Mouse (Mus musculus) heart, adult 9 months (tissue): ENCODE data around the gene Svs5.
"Not testable (repeated sequence)": the region's sequence is repeated elsewhere in the genome, so short reads cannot be mapped to it uniquely, and the experiment has no call there.

Experiments
- DNase-seq, 2 experiments: peaks; one replicate each; pipeline ENCODE4 v3.0.0; 2022; ENCODE audit warnings: low spot score in 2 of 2

Svs5 gene

DNA sequence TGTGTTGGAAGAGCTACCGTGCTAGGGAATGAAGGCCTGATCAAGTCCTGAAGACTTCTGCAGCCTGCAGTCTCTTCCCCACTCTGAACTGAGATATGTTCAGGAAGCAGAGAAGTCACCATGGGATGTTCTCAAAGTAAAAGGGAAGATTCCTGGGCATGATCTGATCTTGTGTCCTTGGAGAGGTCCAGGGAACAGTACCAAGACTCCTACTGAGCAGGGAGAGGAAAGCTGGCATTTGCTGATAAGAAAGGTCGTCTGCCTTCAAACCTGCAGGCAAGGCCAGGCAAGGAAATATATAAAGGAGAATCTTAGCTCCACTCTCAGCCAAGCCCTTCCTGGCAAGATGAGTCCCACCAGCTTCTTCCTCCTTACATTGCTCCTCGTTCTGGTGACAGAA is at the start of gene Svs5:
TSS of gene Svs5 (plus strand) at position 301 of the 400 bp plus-strand sequence.
- DNase-seq = not testable (repeated sequence)

- not testable (repeated sequence) for DNase-seq
Observed at GRCm38 (mm10) chr2:164288968-164289367, 43.6 kb upstream of the Svs5 start, which contains the start of gene Svs3a. Gene Svs3a (plus strand): TSS chr2:164289268.

- no peak for DNase-seq
Observed at GRCm38 (mm10) chr2:164312599-164312998, 19.9 kb upstream of the Svs5 start.

DNA sequence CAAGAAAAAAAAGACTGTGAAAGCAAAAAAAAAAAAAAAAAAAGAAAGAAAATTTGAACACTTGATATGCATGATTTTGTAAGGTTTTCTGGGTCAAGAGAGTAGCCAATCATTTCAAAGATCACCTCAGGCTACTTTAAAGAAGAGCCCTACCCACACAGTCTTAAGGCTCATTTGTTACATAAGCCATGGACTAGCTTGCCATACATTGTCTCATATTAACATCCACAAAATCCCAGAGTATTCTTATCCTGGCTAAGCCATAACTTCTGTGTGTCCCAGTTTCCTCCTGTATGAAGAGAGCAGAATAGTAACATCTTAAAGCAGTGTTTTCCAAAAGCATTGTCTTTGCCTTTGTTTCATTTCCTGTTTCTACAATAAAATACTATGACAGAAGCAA is 17.1 kb upstream of the Svs5 start:
- DNase-seq = not testable (repeated sequence)

DNA sequence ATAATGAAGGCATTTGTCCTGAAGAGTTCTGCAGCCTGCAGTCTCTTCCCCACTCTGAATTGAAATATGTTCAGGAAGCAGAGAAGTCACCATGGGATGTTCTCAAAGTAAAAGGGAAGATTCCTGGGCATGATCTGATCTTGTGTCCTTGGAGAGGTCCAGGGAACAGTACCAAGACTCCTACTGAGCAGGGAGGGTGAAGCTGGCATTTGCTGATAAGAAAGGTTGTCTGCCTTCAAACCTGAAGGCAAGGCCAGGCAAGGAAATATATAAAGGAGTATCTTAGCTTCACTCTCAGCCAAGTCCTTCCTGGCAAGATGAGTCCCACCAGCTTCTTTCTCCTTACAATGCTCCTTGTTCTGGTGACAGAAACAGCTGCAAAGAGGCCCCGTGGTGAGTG is 16.1 kb upstream of the Svs5 start, which contains the start of gene Svs6:
TSS of gene Svs6 (plus strand) at position 301 of the 400 bp plus-strand sequence.
- not testable (repeated sequence) for DNase-seq

DNA sequence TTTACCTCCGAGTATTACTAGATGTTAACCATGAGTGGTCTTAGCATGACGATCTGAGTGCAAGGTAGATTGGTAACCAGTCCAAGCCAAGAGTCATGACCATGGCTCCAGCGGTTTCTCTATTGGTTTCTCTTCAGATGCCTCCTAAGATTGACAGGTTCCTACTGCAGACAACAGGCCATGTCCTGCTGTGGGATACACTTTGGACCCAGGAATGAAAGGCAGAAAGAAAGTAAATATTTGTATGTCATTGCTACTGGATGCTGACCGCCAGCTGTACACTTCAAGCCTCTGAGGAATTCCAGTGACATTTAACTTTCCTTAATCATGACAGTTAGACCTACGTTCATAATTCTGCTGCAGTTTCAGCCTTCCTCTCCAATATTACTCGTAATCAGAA is 11.6 kb upstream of the Svs5 start:
- no peak for DNase-seq

GRCm38 (mm10) chr2:164343732-164344131 is 11.2 kb downstream of the Svs5 start:
- not testable (repeated sequence) for DNase-seq

- DNase-seq = not testable (repeated sequence)
Observed at GRCm38 (mm10) chr2:164347697-164348096, 15.2 kb downstream of the Svs5 start.

DNA sequence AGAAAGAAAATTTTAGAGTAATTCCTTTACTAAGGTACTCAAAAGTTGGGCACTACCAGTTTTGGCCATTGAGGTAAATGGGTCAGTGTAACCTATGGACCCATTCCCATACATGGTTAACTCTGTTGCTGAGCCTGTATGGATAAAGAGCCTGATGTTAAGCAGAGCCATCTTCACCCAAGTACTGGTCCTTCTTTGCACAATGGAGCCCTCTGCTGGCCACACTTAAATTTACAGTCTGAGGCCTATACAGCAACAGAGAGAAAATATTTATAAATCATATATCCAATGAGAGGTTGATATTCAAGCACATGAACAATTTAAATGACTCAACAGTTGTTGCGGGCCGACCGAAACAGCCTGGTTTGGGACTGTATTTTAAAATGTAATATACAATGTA is 16.4 kb downstream of the Svs5 start:
- no peak for DNase-seq

DNA sequence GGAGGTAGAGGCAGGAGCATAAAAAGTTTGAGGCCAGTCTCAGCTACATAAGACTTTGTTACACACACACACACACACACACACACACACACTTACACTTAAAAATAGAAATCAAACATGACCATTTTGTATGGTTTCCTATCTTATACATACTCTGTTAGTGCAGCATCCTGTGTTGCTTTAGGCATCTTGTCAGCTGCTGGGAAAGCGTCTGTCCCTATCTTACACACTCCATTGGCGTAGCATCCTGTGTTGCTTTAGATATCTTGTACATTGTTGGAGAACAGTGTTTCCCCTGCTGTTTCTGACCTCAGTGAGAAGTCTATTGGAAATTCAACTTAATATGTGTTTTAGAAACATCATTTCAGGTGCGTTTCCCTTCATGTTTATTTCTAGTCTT is 20.2 kb downstream of the Svs5 start:
- no peak for DNase-seq

- no peak for DNase-seq
Observed at GRCm38 (mm10) chr2:164353356-164353755, 20.8 kb downstream of the Svs5 start.

DNA sequence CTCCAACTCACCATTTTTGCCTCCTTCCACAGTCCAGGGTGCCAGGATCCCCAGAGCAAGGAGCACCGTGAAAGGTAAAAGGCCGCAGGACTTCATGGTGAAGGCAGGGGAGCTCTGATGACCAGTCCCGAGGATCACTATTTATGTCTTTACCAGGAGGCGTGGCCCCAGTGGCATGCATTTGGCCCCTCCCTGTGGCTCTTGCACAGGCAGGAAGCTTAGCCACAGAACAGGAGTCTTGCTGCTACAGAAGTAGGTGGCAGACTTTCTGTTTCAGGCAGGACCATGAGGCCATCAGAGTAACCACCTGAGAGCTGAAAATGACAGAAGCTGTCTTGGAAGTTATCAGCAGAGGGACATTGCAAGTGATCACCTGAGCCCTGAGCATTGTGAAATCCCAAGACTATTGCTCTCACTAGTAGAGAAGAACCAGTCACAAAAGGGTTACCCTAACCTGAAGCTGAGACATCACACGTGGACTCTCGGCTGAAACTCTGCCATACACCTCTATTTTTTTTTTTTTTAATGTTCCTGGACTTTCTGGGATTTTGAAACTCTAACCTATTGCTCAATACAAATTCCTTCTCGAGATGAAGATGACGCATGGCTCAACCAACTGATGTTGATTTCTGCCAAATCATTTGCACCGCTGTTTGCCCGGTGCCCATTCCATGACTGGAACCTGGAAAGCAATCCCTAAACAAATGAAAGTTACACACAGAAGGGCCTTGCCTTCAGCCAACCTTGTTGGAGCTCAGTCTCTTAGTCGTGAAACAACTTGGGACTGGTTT is 23.8 kb downstream of the Svs5 start:
- no peak for DNase-seq

DNA sequence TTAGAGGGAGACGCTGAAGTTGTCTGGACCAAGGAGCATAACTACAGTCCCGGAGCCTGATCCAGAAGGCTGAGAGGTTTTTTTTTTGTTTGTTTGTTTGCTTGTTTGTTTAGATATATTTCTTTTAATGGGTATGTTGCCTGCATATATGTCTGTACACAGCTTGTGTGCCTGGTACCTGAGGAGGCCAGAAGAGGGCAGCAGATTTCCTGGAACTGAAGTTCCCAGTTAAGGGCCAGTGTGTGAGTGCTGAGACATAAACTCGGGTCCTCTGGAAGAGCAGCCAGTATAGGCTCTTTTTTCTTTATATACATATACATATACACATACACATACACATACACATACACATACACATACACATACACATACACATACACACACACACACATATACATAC is 25.8 kb downstream of the Svs5 start:
- DNase-seq = no peak

DNA sequence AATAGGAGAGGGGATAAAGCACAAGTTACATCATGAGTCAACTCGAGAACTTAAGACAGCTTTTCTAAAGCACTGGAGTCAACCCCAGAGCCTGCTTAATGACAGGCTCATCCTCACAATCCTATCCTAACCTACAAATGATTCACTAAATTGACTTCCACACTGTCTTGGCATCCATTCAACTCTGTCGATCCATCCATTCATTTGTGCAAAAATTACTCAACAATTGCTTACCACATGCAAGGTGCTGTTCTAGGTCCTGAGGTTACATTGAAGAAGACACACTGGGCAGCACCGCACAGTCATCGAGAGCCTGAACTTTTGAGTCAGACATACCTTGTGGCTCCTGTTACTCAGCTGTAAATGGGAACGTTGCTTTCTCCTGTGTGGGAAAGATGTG is 26.5 kb downstream of the Svs5 start:
- no peak for DNase-seq

DNA sequence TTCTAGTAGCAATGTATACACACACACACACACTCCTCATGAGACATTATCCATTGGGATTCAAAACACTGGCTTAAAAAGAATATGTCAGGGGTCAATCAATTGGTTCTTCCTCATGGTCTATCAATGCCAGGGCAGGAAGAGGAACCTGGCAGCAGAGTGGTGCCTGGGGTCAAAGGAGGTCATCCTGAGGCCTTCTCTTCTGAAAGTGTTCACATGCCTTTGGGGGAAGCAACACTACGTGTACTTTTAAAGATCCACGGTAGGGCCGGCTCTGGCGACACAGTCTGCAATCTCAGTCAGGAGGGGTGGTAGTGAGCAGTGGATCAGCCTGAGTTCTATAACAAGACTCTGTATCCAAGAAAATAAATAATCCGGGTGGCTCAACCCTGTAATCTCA is 27.1 kb downstream of the Svs5 start:
- DNase-seq = no peak

GRCm38 (mm10) chr2:164360974-164361657 is 28.6 kb downstream of the Svs5 start:
- no peak for DNase-seq

DNA sequence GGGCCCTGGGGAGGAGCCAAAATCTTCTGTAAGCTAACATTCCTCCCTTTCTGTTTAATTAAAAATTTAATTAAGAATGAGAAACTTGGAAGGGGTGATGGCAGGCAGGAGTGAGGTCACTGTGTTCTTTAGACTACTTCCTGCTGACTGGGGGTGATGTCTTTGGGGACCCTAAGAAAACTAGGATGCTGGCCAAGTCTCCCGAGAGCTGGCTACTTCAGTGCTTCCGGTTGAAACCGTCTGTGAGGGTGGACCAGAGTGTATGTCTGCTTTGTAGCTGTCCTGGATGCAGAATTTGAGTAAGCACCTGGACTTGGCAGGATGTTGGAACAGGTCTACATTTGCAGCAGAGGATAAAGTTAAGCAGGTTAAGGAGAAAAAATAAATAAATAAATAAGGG is 34.4 kb downstream of the Svs5 start:
- DNase-seq = no peak

GRCm38 (mm10) chr2:164368620-164369105 is 36.1 kb downstream of the Svs5 start:
- DNase-seq = no peak

DNA sequence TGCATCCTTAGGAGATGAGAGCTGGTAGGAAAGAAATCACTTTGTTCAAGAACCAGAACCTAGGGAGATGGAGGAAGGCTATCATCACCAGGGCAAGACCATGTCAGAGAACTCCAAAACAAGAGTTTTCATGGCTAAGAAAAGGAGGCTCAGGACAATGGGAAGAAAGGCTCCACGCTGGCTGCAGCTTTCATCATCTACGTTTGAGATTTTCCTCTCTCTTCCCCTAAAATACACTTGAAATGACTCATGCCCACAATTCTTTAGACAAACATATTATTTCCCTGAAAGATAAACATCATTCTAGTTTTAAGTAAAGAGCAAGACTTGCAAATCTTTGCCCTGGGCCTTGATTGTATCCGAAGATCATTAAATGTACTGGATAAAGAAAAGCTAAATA is 38.8 kb downstream of the Svs5 start:
- DNase-seq = no peak

GRCm38 (mm10) chr2:164372408-164373053 is 40.0 kb downstream of the Svs5 start:
- no peak for DNase-seq

DNA sequence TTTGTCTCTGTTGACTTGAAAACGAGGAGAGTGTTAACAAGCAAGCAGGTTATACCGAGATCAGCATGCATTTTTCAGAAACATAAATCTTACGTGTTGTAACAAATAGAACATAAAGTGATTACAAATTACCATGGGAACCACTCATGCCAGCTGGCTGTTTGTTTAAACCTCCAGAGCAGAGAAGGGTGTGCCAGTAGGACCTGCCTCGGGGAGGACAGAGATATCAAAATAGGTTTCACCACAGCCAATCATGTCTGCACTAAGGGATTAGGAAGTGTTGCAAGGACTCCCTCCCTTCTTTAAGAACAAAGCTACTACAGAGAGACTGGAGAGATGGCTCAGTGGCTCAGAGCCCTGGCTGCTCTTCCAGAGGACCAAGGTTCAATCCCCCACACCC is 40.6 kb downstream of the Svs5 start:
- no peak for DNase-seq
